Mouse (Mus musculus) cerebellum, adult 2 months (tissue): Measurements from ENCODE around the gene Gm20708.

Experiments used
- CTCF ChIP-seq: fragments of 200-500 bp; IDR thresholded peaks from 2 replicates; pipeline ENCODE4 v1.5.1; 2011; ENCODE audit warnings: low read depth, mild to moderate bottlenecking, control low read depth, low read length, moderate library complexity, borderline replicate concordance; ENCODE audit not compliant: insufficient read depth
- POLR2A ChIP-seq: fragments of 200-500 bp; IDR thresholded peaks from 2 replicates; pipeline ENCODE4 v1.6.1; 2011; ENCODE audit warnings: low read length, control low read depth, borderline replicate concordance; ENCODE audit not compliant: insufficient read depth

GRCm38 (mm10) chr11:117778851-117779433, 30.5 kb upstream of the Gm20708 start:
- TF ChIP-seq POLR2A (no peak), CTCF (no peak)
